Mouse (Mus musculus) ES-E14 (cell line): ENCODE results near the gene Acyp2.

Experiments
- CHD2 ChIP-seq: IDR thresholded peaks from 2 replicates; pipeline ENCODE4 v1.6.1; 2014; ENCODE audit warnings: mild to moderate bottlenecking, low read depth, low read length, inconsistent platforms
- HCFC1 ChIP-seq: IDR thresholded peaks from 2 replicates; pipeline ENCODE4 v1.6.1; 2012; ENCODE audit warnings: low read length, inconsistent platforms, borderline replicate concordance; ENCODE audit not compliant: insufficient read depth
- MAFK ChIP-seq: IDR thresholded peaks from 2 replicates; pipeline ENCODE4 v1.6.1; 2014; ENCODE audit warnings: mild to moderate bottlenecking, low read depth, low read length, inconsistent platforms; ENCODE audit not compliant: insufficient read depth
- ZC3H11A ChIP-seq: IDR thresholded peaks from 2 replicates; pipeline ENCODE4 v1.6.1; 2012; ENCODE audit warnings: low read depth, mild to moderate bottlenecking, inconsistent platforms, low read length, borderline replicate concordance
- ZNF384 ChIP-seq: IDR thresholded peaks from 2 replicates; pipeline ENCODE4 v1.6.1; 2012; ENCODE audit warnings: low read depth, low read length, inconsistent platforms

DNA sequence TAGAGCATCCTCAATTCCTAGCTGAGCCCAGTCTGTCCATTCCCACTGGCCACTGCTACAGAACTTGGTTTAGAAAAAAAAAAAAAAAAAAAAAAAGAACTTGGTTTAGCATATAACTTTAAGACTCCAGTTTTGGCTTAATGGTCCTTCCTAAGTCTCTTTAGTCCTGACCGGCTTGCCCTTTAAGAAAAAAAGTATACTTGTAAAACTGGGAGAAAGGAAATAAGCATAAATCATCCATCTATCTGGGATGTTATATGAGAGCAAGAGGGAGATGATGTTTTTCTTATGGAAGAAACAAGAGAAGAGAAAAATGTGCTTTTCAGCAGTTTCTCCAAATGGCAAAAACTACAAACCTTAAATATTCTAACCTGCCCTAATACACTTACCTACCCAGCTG is 89.2 kb downstream of the Acyp2 start:
- no peak for TF ChIP-seq HCFC1
- TF ChIP-seq ZNF384, result no peak
- TF ChIP-seq MAFK, result no peak
- no peak for TF ChIP-seq ZC3H11A
- no peak for TF ChIP-seq CHD2
